Mouse (Mus musculus): ENCODE measurements at regions not wholly inside any gene's neighbourhood (a gene's known extent, or its start where the extent isn't known, plus 50 kb on each side); places are given as distances from the start of the nearest gene placed in this dataset.
A peak's percentile ranks its signal among the peaks of the same experiment; 100 is the strongest.

DNA sequence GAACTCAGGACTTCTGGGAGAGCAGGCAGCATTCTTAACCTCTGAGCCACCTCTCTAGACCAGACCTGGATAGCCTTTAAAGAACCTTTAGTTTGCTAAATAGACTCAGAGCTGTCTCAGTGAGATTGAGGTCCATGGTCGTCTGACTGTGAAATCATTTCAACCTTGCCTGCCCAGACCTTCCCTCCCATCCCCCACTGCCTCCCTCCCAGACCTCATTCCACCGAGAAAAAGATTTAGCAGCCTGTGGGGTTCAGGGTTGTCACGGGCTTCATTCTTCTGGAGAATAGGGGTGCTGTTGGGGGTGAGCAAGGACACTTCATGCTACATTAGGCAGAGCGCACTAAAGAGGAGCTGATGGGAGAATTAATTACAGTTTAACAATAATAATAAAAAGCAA is 126.7 kb upstream of the Neo1 start:
- no peak overlapping the region for H3K27ac ChIP-seq (ENCODE audit: low read depth)
- H3K9ac ChIP-seq = no peak overlapping the region
- no peaks in the 10 kb centered on the region; the same call in 1 of the 2 replicates for H3K4me1 ChIP-seq (ENCODE audit: insufficient read depth)
- H3K36me3 ChIP-seq (ENCODE audit: insufficient read depth) = no peaks in the 10 kb centered on the region
- H3K9me3 ChIP-seq (ENCODE audit: low read depth, low read length) = no peaks in the 10 kb centered on the region
- no peak for TF ChIP-seq CTCF (IDR thresholded peaks at IDR 0.05; ENCODE audit: low read depth)
- ATAC-seq (ENCODE audit: insufficient read depth) (no peak), DNase-seq (no peak)
- H3K4me3 ChIP-seq (ENCODE audit: low read depth, low read length) = no peak overlapping the region
- 45% methylated on average over 4 of the region's 4 CpGs for WGBS
- no peaks in the 10 kb centered on the region for H3K27me3 ChIP-seq (ENCODE audit: insufficient read depth, low read length)
- no peak overlapping the region for H3K4me2 ChIP-seq

DNA sequence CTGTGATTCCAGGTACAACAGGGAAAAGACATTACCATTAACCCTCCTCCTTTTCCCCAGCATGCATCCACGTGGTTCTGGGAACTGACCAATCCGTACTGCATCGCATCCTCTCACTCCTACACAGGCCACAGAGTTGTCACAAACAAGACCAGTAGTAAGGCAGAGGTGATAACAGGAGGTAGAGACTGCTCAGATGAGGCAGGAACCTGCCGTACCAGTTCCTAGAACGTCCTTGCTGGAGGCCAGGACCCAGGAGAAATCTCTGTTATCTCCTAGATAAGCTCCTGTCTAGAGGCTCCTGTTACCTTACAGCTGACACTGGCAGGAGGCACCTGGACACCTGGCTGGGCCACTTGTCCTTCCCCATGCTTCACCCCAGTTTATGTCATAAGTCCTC is 121.4 kb upstream of the Neo1 start:
- Histone ChIP-seq H3K4me1 (ENCODE audit: insufficient read depth) (peaks cover under 1% of the 10 kb centered on the region), H3K36me3 (ENCODE audit: insufficient read depth) (no peaks in the 10 kb centered on the region), H3K9me3 (ENCODE audit: low read depth, low read length) (no peaks in the 10 kb centered on the region), H3K27ac (ENCODE audit: low read depth) (no peak overlapping the region), H3K9ac (no peak overlapping the region), H3K4me2 (no peak overlapping the region), H3K27me3 (ENCODE audit: insufficient read depth, low read length) (no peaks in the 10 kb centered on the region), H3K4me3 (ENCODE audit: low read depth, low read length) (no peak overlapping the region)
- no peak for TF ChIP-seq CTCF (IDR thresholded peaks at IDR 0.05; ENCODE audit: low read depth)
- 52% methylated on average over 5 of the region's 5 CpGs for WGBS
- ATAC-seq (ENCODE audit: insufficient read depth) (no peak), DNase-seq (no peak)

GRCm38 (mm10) chr9:59153945-59154344 is 117.7 kb upstream of the Neo1 start:
- no peak for TF ChIP-seq CTCF (IDR thresholded peaks at IDR 0.05; ENCODE audit: low read depth)
- Histone ChIP-seq H3K9ac (no peak overlapping the region), H3K36me3 (ENCODE audit: insufficient read depth) (no peaks in the 10 kb centered on the region), H3K27ac (ENCODE audit: low read depth) (no peak overlapping the region), H3K27me3 (ENCODE audit: insufficient read depth, low read length) (no peaks in the 10 kb centered on the region), H3K9me3 (ENCODE audit: low read depth, low read length) (no peaks in the 10 kb centered on the region), H3K4me1 (ENCODE audit: insufficient read depth) (peaks cover 4% of the 10 kb centered on the region; the same call in 1 of the 2 replicates), H3K4me3 (ENCODE audit: low read depth, low read length) (no peak overlapping the region), H3K4me2 (no peak overlapping the region)
- WGBS = 41% methylated on average over 3 of the region's 3 CpGs
- DNase-seq (no peak), ATAC-seq (ENCODE audit: insufficient read depth) (no peak)

DNA sequence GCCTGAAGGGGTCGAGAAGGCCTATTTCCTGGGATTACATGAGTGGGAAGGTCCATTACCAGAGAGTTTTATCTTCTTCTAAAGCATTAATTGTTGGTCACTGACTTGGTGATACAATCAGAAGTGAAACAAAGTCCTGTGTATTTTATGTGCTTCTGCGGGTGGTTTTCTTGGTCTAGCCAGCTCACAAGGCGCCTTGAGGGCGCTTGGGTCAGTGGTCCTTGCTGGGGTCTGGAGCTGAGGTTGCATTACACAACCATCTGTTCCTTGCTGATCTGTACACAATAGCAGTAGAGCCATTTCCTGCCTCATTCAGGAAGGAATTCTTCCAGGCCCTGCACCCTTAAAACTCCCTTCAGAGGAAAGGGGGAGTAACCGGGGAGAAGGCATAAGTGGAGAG is 116.9 kb upstream of the Neo1 start:
- H3K27ac ChIP-seq (ENCODE audit: low read depth) = peak overlapping the region; percentile 33; the same call in 1 of the 2 replicates
- 0 out of 2 replicates have a peak, but pooled peaks have one; percentile 73 for ATAC-seq (ENCODE audit: insufficient read depth)
- WGBS = 36% methylated on average over 5 of the region's 5 CpGs

GRCm38 (mm10) chr9:59144256-59144800 is 108.1 kb upstream of the Neo1 start:
- DNase-seq (no peak), ATAC-seq (ENCODE audit: insufficient read depth) (no peak)
- Histone ChIP-seq H3K36me3 (ENCODE audit: insufficient read depth) (no peaks in the 10 kb centered on the region), H3K27me3 (ENCODE audit: insufficient read depth, low read length) (no peaks in the 10 kb centered on the region), H3K27ac (ENCODE audit: low read depth) (no peak overlapping the region), H3K4me2 (no peak overlapping the region), H3K9me3 (ENCODE audit: low read depth, low read length) (no peaks in the 10 kb centered on the region), H3K4me3 (ENCODE audit: low read depth, low read length) (no peak overlapping the region), H3K9ac (no peak overlapping the region), H3K4me1 (ENCODE audit: insufficient read depth) (no peaks in the 10 kb centered on the region)
- 76% methylated on average over 3 of the region's 3 CpGs for WGBS
- no peak for TF ChIP-seq CTCF (IDR thresholded peaks at IDR 0.05; ENCODE audit: low read depth)

More for the DNA sequence above, 116.9 kb upstream of the Neo1 start:
- H3K4me1 ChIP-seq (ENCODE audit: insufficient read depth) = peaks cover 4% of the 10 kb centered on the region; the same call in 1 of the 2 replicates
- H3K36me3 ChIP-seq (ENCODE audit: insufficient read depth) = no peaks in the 10 kb centered on the region
- DNase-seq = peak; percentile 85
- TF ChIP-seq CTCF (IDR thresholded peaks at IDR 0.05; ENCODE audit: low read depth) = no peak
- H3K27me3 ChIP-seq (ENCODE audit: insufficient read depth, low read length) = no peaks in the 10 kb centered on the region
- H3K9me3 ChIP-seq (ENCODE audit: low read depth, low read length) = no peaks in the 10 kb centered on the region
- H3K4me3 ChIP-seq (ENCODE audit: low read depth, low read length) = no peak overlapping the region
- no peak overlapping the region for H3K4me2 ChIP-seq
- H3K9ac ChIP-seq = no peak overlapping the region

DNA sequence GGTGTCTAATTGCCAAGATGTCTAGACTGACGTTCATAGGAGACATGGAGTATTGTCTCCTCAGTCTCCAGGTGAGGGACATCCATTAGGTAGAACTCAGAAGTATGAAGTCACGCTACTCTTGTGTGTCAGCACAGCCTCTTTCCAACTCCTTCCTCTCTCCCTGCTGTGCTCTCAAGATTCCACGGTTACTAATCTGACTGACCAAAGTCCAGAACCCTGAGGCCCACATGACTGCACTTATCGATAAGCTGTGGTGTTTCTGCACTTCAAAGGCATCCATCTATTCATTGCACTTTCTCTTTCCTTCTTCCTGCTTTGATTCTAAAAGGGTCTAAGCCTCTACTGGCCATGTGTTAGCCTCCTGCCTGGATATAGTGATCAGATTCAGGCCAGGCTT is 107.4 kb upstream of the Neo1 start:
- DNase-seq = no peak
- 81% methylated on average over 4 of the region's 4 CpGs for WGBS
- no peak for ATAC-seq (ENCODE audit: insufficient read depth)

GRCm38 (mm10) chr9:59134171-59135041 is 98.2 kb upstream of the Neo1 start:
- no peak for TF ChIP-seq CTCF (IDR thresholded peaks at IDR 0.05; ENCODE audit: low read depth)
- peak overlapping the region; percentile 65 for H3K27ac ChIP-seq (ENCODE audit: low read depth)
- H3K9me3 ChIP-seq (ENCODE audit: low read depth, low read length) = no peaks in the 10 kb centered on the region
- no peaks in the 10 kb centered on the region for H3K27me3 ChIP-seq (ENCODE audit: insufficient read depth, low read length)
- peaks cover 5% of the 10 kb centered on the region for H3K4me1 ChIP-seq (ENCODE audit: insufficient read depth)
- H3K9ac ChIP-seq = 0 out of 2 replicates have a peak overlapping the region, but pooled peaks have one; percentile 20
- H3K4me2 ChIP-seq = peak overlapping the region; percentile 41
- 14% methylated on average over 15 of the region's 15 CpGs for WGBS
- DNase-seq = peak; percentile 70
- no peak overlapping the region for H3K4me3 ChIP-seq (ENCODE audit: low read depth, low read length)
- ATAC-seq (ENCODE audit: insufficient read depth) = peak; percentile 85
- H3K36me3 ChIP-seq (ENCODE audit: insufficient read depth) = no peaks in the 10 kb centered on the region

More for the DNA sequence above, 107.4 kb upstream of the Neo1 start:
- H3K27me3 ChIP-seq (ENCODE audit: insufficient read depth, low read length) = no peaks in the 10 kb centered on the region
- H3K4me3 ChIP-seq (ENCODE audit: low read depth, low read length) = no peak overlapping the region
- no peaks in the 10 kb centered on the region for H3K4me1 ChIP-seq (ENCODE audit: insufficient read depth)
- no peak overlapping the region for H3K9ac ChIP-seq
- H3K9me3 ChIP-seq (ENCODE audit: low read depth, low read length) = no peaks in the 10 kb centered on the region
- no peak for TF ChIP-seq CTCF (IDR thresholded peaks at IDR 0.05; ENCODE audit: low read depth)
- no peak overlapping the region for H3K27ac ChIP-seq (ENCODE audit: low read depth)
- H3K4me2 ChIP-seq = no peak overlapping the region
- no peaks in the 10 kb centered on the region for H3K36me3 ChIP-seq (ENCODE audit: insufficient read depth)

Measured in lung, embryonic 14.5 days (tissue).